Mouse (Mus musculus): ENCODE measurements around the gene Ugt1a6b. TPM values are rescaled to one million over a fixed set of nuclear protein-coding genes. Genes with fewer than 3 reads are reported as not detected.

The Ugt1a6b gene
- total RNA-seq, 2 experiments from 2014 or later, result 3.5 to 12.0 TPM

DNA sequence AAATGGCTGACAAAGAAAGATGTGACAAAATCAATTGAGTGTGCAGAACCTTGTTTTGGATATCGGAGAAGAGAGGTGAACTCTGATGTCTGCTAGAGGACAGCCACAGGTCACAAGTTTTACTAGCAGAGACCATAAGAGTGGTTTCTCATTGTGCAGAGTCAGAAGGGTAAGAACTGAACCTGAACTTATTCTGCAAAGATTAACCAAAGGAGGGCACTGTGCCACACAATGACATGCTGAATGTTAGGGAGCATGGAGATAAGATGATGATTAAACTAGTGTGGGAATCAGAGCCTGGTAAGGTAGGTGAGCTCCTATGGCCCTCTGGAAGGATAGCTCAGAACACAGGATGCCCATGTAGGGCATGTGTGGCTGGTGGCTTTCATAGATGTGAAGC, 92.6 kb downstream of the Ugt1a6b start:
- no peak for DNase-seq (ENCODE audit: low spot score in 2 of 2)

GRCm38 (mm10) chr1:88197443-88197842, 94.4 kb downstream of the Ugt1a6b start:
- DNase-seq (ENCODE audit: low spot score in 2 of 2), result no peak

GRCm38 (mm10) chr1:88199996-88200395, 96.9 kb downstream of the Ugt1a6b start:
- no peak for DNase-seq (ENCODE audit: low spot score in 2 of 2)

- no peak for DNase-seq (ENCODE audit: low spot score in 2 of 2)
These were observed 97.4 kb downstream of the Ugt1a6b start, which contains the start of gene Ugt1a2 for GRCm38 (mm10) chr1:88200456-88200855. Gene Ugt1a2, plus strand, starts transcription at chr1:88200601.

DNA sequence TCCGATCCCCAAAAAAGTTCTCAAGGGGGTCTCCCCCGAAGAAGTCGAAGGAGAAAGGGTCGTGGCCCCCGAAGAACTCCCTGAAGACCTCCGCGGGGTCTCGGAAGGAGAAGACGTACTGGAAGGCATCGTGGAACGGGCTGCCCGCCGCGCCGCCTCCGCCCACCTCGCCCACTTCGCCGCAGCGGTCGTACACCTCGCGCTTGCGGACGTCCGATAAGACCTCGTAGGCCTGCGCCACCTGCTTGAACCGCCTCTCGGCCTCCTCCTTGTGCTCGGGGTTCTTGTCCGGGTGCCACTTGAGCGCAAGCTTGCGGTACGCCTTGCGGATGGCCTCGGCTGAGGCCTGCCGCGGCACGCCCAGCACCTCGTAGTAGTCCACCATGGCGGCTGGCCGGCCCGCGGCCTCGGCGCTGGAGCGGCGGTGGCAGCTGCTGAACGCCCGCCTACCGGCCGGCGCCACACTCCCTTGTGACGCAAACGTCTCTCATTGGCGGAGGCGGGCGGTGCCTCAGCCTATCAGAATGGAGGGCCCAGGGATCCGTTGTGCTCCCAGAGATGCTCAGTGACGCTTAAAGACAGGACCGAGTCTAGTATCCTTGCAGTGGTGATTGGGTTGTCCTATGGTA, 102.4 kb downstream of the Ugt1a6b start, which contains the start of gene Dnajb3:
Gene Dnajb3 (minus strand): TSS at position 489 of the 629 bp plus-strand sequence.
- DNase-seq (ENCODE audit: low spot score in 2 of 2), result peak; percentile 65 to 71

- DNase-seq (ENCODE audit: low spot score in 2 of 2), result no peak
These were observed 103.9 kb downstream of the Ugt1a6b start for GRCm38 (mm10) chr1:88206843-88207479.

GRCm38 (mm10) chr1:88211812-88212211, 108.8 kb downstream of the Ugt1a6b start, which contains the start of gene Ugt1a1:
Gene Ugt1a1, plus strand, starts transcription at chr1:88211959.
- DNase-seq (ENCODE audit: low spot score in 2 of 2), result peak in 1 of 2 experiments; percentile 22

GRCm38 (mm10) chr1:88212341-88213045, 109.4 kb downstream of the Ugt1a6b start:
- DNase-seq (ENCODE audit: low spot score in 2 of 2), result peak in 1 of 2 experiments; percentile 19

GRCm38 (mm10) chr1:88213061-88213460, 110.0 kb downstream of the Ugt1a6b start:
- DNase-seq (ENCODE audit: low spot score in 2 of 2), result no peak

DNA sequence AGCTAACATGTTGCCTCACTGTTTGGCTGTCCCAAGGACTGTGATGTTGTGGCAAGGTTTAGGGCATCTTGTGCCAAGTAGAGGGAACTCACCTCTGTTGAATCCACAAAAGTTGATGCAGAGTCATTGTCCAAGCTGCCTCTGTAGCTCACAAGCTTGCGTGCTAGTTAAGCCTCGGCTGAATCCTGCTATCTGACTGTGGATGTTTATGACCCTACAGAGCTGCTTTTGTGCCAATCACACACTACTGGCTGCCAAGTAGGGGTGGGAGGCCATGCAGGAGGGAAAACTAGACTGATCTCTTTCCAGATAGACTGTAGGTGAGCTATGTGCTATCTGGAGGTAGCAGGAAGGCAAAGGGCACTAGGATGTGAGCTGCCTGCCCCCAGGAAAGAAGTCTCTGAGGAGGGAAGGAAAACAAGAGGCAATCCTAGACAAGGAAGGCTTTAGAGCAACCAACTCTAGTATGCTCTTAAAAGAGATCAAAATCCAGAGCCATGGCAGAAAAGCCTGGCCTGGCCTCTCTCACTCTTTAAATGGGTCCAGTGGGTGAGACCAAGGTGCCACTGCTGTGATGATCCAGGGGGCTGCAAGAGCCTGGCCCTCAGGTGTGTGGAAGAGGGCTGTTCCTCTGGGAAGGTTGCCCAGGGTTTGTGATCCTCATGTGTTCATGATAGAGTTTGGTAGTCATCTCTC, 110.9 kb downstream of the Ugt1a6b start:
- DNase-seq (ENCODE audit: low spot score in 2 of 2), result peak in 1 of 2 experiments; percentile 22

DNA sequence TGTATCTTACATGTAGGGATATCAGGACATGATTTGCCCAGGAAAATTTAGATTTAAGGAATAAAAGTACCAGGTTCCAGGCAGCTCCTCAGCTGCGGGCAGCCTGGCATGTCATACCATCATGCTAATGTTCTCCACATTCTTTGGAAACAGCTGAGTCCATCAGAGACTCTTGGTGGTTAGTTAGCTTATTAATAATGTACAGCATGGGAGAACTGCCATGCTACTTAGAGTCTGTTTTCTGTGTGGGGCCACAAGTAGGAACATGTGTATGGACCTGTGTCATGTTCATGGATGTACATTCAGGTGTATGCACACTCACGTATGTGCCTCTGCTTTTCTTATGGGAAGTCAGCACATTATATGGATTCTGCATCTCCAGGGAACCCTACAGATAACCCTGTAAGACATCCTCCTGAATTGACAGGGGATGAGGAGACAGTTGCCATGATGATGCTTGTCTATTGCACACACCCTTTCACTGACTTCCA, 111.5 kb downstream of the Ugt1a6b start:
- DNase-seq (ENCODE audit: low spot score in 2 of 2), result no peak

GRCm38 (mm10) chr1:88215466-88216380, 112.7 kb downstream of the Ugt1a6b start:
- peak in 1 of 2 experiments; percentile 19 for DNase-seq (ENCODE audit: low spot score in 2 of 2)

DNA sequence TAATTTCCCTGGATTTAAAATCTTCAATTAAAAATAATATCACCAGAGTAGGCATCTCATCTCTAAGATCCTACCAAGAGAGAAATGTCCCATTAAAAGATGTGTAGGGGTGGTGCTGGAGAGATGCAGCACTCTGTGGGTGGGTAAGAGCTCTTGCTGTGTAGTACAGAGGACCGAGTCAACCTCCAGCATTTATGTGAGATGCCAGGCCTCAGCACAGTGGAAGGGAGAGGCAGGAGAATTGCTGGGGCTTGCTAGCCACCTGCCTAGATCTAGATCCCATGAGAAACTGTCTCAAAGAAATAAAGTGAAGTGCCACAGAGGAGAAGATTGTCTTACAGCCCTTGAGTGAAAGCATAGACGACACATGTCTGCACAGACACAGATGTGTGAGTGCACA, 113.5 kb downstream of the Ugt1a6b start:
- peak in 1 of 2 experiments; percentile 21 for DNase-seq (ENCODE audit: low spot score in 2 of 2)

DNA sequence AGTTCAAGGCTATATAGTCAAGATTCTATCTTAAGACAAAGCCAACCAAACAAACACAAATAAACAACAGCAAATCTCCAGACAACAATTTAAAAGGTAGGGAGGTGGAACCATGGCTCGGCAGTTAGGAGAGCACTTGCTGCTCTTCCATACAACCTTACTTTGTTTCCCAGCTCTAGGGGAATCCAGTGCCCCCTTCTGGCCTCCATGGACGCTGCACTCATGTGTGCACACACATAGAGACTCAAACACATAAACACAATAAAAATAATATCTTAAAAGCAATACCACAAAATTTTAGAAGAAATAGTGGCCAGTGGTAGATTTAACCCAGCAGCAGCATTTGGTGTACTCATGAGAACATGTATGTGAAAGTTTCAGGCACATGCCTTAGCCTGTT, 114.1 kb downstream of the Ugt1a6b start:
- peak in 1 of 2 experiments; percentile 28 for DNase-seq (ENCODE audit: low spot score in 2 of 2)

- no peak for DNase-seq (ENCODE audit: low spot score in 2 of 2)
These were observed 114.5 kb downstream of the Ugt1a6b start for GRCm38 (mm10) chr1:88217576-88217975.

DNA sequence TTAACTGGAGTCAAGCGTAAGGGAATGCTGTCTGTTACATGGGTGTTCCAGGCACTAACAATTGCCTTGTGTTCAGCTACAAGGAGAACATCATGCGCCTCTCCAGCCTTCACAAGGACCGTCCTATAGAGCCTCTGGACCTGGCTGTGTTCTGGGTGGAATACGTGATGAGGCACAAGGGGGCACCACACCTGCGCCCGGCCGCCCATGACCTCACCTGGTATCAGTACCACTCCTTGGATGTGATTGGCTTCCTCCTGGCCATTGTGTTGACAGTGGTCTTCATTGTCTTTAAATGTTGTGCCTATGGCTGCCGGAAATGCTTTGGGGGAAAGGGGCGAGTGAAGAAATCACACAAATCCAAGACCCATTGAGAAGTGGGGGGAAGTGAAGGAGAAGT, 115.0 kb downstream of the Ugt1a6b start:
- DNase-seq (ENCODE audit: low spot score in 2 of 2), result peak in 1 of 2 experiments; percentile 29

- DNase-seq (ENCODE audit: low spot score in 2 of 2), result peak in 1 of 2 experiments; percentile 19
These were observed 115.5 kb downstream of the Ugt1a6b start for GRCm38 (mm10) chr1:88218591-88218990.

GRCm38 (mm10) chr1:88219054-88219453, 116.0 kb downstream of the Ugt1a6b start:
- no peak for DNase-seq (ENCODE audit: low spot score in 2 of 2)

GRCm38 (mm10) chr1:88220336-88220735, 117.3 kb downstream of the Ugt1a6b start:
- DNase-seq (ENCODE audit: low spot score in 2 of 2), result peak in 1 of 2 experiments; percentile 21

DNA sequence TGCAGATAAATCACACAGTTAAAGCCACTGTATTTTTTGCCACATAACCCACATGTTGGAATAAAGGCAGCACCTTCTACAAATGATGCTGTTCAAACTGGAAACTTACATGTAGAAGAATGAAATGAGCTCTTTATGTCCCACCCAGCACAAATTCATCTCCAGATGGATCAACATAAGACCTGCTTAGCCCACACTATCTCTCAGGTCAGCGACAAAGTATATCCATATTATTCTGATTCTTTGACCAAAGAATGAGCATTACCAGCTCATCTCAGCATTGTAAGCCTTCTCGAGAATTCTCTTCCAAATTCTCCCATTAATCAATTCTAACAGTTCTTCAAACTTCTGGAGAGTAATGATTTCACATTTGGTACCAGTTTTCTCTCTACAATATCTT, 119.2 kb downstream of the Ugt1a6b start:
- no peak for DNase-seq (ENCODE audit: low spot score in 2 of 2)

All from adrenal gland, adult 18-20 months (tissue).